Mouse (Mus musculus) urinary bladder, adult 2 months (tissue): Measurements from ENCODE around the gene Ppp1r36. TPM values are rescaled to one million over a fixed set of nuclear protein-coding genes. Genes with fewer than 3 reads are reported as not detected.
"Not testable (repeated sequence)": the region's sequence is repeated elsewhere in the genome, so short reads cannot be mapped to it uniquely, and the experiment has no call there.

ENCODE experiments used
- DNase-seq: peaks from one replicate; pipeline ENCODE4 v3.0.0; 2022; ENCODE audit warnings: low spot score
- polyA plus RNA-seq: library from polyadenylated mRNA; depleted of rRNA; stranded (reverse); fragments of >200 nt; gene quantifications from 2 replicates; pipeline ENCODE4 v1.2.3, GENCODE M21; 2012

Ppp1r36 gene
- polyA plus RNA-seq, 1 experiment = 11.8 TPM

DNA sequence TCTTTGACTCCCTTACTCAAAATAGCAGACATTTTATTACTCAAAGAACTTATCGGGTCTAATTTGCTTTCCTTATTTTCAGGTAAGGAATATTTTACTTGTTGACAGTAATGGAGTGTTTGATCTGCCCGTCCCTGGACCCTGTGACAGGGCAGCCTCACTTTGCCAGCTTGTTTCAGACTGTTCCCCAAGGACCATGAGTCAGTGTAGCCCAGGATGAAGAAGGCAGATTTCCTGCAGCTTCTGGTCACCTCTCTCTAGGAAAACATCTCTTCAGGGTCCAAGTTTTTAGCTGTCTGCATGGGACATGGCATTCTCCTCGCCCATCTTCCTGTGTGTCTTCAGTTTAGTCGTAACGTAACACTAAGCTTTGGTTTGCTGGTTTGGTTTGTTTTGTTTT is 20.1 kb upstream of the Ppp1r36 start:
- DNase-seq = no peak

DNA sequence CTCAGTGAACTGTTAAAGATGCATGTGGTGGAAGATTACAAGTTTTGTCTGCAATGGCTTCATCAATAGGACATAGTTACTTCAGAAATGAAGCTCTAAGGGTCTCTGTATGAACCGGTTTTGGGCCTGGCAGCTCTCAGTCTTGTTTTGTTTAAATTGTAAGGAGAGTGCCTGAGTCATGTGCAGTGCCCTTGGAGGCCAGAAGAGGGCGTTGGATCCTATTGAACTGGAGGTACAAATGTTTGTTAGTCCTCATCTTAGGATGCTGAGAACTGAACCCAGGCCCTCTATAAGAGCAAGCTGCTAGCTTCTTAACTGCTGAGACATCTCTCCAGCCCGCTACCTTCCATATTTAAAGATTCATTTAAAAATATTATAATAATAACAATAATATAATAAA is 15.7 kb upstream of the Ppp1r36 start:
- no peak for DNase-seq

DNA sequence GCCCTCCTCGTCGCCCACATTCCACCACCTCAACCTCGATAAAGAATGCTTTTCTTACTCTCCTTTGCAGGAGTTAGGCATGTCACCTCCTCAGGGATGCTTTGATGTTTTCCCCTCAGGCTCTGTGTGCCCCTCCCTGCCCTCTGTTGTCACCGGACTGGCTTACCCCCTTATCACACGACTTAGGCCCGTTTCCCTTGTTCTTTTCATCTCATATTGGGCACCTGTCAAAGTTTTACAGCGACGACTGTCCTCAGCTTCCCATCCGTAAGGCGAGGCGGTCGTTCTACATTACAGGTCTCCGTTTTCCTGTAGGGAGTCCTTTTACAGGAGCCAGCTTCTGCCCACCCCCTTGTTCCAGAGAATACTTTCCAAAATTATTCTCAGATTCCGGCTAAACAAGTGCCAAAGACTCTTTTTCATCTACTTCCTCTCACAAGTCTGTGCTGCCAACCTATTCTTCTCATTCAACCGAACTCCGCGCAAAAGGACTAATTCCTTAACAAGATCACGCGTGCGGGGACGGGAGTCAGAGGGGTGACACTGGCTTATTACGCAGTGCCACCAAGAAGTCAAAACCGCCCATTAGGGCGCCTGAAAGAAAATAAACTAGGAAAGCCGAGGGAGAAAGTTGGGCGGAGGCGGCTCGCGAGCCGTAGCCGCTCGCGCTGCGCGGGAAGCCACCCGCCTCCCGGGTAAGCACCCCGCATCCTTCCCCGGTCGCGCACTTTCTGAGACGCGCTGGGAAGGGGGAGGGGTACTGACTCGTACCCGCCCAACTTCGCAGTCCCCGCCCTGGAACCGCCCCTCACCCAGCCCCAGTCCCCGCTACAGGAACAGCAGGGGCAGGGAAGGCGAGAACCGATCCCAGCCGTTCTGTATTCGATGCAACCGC is 14.1 kb upstream of the Ppp1r36 start:
- no peak for DNase-seq

DNA sequence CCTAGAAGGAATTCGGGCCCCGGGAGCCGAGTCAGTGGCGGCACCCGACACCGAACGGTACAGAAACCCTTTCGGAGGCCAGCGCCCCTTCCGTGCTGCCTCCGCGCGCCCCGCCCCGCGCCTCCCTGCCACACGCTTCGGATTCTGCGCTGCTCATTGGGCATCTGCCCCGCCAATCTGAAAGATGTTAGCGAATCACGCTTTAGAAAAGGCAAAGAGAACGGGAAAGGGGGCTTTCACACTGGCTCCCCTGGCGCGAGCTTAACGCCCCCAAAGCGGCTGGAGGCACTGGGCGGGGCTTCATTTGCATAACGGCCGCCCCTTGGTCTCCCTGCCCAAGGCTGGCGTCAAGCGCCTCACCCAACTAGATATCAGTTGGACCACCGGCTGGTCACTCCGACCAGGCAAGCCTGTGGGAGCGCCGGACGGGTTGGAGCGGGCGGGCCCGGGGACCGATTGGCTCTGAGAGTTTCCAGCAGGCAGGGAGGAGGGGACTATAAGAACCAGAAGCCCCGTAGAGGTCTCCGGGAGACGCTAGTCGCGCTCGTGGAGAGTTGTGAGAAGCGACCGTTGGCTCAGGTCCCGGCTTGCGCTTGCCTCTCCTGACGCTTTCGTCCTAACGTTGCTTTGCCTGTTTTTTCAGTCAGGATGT is 13.3 kb upstream of the Ppp1r36 start, which contains the start of gene Hspa2:
Hspa2 (plus strand) TSS at position 291 of the 652 bp plus-strand sequence.
- DNase-seq = peak; percentile 100

DNA sequence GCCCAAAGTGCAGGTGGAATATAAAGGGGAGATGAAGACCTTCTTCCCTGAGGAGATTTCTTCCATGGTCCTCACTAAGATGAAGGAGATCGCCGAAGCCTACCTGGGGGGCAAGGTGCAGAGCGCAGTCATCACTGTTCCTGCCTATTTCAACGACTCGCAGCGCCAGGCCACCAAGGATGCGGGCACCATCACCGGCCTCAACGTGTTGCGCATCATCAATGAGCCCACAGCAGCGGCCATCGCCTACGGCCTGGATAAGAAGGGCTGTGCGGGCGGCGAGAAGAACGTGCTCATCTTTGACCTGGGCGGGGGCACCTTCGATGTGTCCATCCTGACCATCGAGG is 12.5 kb upstream of the Ppp1r36 start:
- peak; percentile 40 for DNase-seq

DNA sequence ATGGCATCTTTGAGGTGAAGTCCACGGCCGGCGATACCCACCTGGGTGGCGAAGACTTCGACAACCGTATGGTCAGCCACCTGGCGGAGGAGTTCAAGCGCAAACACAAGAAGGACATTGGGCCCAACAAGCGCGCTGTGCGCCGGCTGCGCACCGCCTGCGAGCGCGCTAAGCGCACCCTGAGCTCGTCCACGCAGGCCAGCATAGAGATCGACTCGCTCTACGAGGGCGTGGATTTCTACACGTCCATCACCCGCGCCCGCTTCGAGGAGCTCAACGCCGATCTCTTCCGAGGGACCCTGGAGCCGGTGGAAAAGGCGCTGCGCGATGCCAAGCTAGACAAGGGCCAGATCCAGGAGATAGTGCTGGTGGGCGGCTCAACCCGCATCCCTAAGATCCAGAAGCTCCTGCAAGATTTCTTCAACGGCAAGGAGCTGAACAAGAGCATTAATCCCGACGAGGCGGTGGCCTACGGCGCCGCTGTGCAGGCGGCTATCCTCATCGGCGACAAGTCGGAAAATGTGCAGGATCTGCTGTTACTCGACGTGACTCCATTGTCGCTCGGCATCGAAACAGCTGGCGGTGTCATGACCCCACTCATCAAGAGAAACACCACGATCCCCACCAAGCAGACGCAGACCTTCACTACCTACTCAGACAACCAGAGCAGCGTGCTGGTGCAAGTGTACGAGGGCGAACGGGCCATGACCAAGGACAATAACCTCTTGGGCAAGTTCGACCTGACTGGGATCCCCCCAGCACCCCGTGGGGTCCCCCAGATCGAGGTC is 12.0 kb upstream of the Ppp1r36 start:
- peak; percentile 41 for DNase-seq

DNA sequence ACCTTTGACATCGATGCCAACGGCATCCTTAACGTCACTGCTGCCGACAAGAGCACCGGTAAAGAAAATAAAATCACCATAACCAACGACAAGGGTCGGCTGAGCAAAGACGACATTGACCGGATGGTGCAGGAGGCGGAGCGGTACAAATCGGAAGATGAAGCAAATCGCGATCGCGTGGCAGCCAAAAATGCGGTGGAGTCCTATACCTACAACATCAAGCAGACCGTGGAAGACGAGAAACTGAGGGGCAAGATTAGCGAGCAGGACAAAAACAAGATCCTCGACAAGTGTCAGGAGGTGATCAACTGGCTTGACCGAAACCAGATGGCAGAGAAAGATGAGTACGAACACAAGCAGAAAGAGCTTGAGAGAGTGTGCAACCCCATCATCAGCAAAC is 11.4 kb upstream of the Ppp1r36 start:
- no peak for DNase-seq

DNA sequence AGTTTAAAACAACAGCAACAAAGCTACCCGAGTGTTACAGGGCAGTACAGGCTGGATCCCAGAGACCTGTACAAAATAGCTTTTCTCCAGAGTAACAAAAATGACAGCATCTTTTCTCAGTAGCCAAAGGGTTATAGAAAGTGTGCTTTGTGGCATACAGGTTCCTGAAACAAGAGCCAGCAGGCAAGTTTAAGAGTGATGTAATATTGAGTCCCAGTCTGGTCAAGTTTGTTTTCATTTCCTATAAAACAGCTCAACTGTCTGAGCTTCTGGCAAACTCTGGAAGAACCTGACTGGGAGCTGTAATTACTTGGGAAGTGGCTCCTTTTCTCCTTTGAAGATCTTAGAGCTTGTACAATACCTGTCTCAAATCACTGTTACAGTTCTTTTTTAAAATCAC is 10.2 kb upstream of the Ppp1r36 start:
- DNase-seq = no peak

DNA sequence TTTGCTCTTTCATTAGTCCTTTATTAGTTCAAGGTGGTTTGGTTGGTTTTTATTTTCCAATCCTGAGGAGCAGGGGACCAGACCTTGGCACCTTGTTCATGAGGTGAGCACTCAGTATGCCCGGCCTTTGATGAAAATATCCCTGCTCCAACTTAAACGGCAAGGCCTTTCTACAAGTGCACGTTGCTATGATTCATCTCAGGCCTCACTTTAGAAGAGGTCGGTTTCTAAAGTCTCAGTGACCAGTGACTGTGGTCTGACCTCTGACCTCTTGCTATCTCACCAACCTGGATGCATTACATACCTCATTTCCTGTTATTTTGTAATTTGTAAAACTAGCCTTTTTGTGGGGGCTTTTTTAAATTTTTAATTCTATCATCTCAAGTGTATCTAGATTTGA is 8.2 kb upstream of the Ppp1r36 start:
- DNase-seq = no peak

DNA sequence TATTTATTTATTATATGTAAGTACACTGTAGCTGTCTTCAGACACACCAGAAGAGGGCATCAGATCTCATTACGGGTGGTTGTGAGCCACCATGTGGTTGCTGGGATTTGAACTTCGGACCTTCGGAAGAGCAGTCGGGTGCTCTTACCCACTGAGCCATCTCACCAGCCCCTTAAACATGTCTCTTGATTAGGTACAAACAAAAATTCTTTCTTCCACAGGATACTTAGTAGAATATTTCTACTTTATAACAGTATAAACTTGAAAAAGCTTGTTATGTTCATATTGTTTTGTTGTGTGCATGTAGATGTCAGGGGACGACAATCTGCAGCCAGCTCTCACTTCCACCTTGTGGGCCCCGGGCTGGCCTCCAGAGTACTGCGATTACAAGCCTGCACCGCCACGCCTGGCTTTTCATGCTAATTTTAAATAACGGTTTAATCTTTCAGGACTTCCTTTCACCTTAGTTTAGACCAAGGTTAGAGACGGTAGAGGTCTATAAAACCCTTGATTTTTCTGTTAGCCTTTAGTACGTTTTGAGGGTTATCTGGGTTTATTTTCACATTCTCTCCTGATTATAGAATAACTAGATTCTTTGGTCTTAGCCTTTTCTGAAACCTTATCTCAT is 1.8 kb upstream of the Ppp1r36 start:
- no peak for DNase-seq

DNA sequence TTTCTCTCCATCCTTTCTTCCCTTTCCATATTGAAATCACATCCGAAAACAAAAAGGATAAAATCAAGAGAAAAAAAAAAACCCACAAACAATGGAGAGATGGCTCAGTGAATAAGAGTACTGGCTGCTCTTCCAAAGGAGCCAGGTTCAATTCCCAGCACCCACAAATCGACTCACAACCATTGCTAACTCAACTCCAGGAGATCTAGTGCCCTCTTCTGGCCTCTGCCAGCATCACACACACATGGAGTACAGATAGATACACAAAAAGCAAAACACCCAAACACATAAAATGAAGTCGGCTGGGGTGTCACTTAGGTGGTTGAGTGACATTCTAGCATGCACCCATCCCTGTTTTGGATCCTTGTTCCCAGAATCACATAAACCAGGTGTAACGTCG is 1.0 kb downstream of the Ppp1r36 start:
- no peak for DNase-seq

DNA sequence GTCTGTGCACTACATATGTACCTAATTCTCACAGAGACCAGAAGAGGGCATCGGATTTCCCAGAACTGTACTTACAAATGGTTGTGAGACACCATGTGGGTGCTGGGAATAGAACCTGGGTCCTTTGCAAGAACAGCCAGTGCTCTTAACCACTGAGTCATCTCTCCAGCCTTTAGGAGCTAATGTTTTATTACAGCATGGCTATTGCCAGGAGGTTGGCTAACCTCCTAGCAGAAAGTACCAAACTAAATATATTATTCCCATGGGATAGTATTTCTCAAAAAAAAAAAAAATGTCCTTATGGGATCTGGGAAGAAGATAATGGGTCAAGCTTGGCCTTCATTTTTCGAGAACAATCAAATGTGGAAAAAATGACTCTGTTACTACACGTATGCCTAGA is 7.9 kb downstream of the Ppp1r36 start:
- DNase-seq = no peak

DNA sequence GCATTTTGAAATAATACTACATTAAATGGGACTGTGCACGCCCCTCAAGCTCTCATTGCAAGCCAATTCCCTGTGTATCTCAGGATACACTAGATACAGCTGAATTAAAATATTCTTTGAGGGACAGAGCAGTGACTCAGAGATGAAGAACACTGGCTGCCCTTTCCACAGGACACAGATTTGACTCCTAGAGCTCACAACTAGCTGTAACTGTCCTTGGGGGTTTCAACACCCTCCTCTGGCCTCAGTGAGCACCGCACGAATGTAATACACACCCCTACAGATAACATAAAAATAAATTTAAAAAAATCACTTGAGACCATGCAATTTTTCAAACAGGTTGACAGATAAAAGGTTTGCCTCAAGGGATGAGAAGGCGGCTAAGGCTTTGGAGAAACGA is 10.2 kb downstream of the Ppp1r36 start:
- DNase-seq = no peak

DNA sequence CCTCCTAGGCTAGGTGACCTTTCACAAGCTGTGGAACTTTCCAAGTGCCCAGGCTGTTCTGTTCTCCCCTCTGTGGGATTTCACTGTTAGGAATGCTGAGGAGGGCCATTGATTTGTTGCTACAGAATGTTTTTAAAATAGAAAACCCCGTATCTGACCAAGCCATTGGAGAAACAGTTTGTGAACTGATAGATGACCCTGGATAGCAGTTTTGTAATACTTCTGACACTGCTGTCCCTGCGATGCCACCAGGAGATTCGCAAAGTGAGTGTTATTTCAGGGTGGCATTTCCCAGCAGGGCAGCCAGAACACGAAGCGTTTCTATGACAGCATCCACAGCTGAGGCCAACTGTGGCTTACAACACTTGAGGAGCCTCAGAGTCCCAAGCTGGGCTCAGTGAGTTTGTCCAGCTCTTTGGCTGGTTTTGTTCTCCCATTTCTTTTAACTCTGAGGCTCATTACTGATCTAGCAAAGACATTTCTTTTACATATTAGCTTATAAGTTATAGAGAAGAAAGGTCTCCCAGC is 13.6 kb downstream of the Ppp1r36 start:
- no peak for DNase-seq

DNA sequence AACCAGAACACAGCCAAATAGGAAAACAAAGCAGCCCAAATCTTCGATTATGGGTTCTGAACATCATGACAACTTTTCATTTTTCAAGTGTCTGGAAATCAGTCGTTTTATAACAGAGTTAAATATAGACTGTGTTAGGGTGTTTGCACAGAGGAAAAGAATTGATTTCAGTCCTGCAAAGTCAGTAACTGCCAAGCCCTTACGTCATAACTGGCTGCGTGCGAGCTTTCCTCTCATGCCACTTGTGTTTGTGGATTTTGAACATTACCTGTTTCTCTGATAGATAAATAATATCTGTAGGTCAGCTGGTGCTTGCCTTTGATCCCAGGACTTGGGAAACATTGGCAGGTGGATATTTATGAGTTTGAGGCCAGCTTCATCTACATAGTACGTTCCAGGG is 14.1 kb downstream of the Ppp1r36 start:
- DNase-seq = no peak

DNA sequence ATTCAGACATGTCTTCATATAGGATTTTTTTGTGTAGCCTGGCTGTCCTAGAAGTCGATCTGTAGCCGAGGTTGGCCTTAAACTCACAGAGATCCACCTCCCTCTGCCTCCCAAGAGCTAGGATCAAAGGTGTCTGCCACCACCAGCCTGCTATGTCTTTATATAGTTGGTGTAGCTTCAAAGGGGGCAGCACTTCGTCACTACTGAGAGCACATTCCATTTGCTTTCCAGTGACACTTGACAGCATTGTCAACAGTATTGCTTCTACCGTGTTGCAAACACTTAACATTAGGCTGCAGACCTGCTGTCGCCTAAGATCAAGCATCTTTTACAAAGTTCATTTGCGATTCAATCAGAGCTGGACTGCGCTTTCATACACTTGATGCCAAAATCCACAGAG is 16.8 kb downstream of the Ppp1r36 start:
- DNase-seq = no peak

DNA sequence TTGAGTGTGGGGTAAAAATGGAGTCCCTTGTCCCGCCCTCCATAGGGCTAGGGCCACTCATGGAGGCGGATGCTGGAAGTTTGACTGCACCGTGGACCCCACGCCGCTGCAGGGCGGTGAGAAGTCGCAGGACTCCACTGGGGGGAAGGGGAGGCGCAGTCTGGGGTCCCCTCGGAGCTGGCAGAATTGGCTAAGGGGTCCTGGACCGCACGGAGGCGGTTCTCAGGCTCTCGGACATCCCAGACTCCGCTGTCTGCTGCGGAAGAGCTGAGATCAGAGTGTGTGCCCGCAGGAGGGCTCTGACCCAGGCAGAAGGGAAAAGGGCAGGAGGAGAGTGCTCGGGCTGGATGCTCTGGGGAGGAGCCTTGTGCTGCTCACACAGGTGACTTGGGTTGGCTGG is 17.7 kb downstream of the Ppp1r36 start:
- DNase-seq = no peak

DNA sequence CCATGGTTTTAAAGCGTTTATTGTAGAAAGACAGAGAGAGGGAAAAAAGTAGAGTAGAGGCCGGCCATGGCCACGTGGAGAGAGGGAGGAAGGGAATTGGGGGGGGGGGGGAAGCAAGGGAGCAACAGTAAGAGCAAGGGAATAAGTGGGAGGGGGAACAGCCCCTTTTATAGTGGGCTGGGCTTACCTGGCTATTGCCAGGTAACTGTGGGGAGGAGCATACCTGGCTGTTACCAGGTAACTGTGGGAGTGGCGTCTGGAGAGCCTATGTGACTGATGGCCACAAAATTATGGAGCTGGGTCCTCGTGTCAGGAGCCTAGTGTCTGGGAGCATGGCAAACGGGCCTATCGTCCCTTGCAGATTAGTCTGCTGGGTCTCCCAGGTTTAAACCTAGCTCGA is 18.2 kb downstream of the Ppp1r36 start:
- no peak for DNase-seq

DNA sequence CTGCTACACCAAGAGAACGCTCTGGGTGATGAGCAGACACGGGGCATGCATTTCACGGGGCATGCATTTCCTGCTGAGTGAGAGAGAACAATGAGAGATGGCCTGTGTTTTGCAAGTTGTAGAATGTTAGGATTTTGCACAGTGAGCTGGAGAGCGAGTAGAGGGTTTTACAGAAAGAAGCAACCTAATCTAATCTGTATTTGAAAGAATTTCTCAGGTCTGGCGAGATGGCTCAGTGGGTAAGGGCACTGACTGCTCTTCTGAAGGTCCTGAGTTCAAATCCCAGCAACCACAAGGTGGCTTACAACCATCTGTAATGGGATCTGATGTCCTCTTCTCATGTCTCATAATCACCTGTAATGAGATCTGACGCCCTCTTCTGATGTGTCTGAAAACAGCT is 26.1 kb downstream of the Ppp1r36 start:
- DNase-seq = not testable (repeated sequence)

DNA sequence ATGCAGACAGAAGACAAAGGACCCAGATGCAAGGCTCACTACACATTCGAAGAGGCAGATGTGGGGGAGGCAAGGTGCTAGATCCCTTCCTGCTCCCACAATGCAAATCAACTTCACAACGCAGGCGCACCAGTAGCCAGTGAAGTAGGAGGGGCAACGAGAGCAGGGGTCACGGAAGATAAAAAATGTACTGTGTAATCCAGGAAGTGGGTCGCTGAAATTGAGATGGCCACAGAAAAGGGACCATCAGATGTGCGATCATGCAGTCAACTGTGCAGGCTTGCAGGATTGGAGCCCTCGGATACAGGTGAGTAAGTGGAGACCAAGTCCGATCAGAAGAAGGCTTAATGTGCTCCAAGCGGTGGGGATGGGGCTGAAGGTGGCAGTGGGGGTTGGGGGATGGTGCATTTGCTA is 27.0 kb downstream of the Ppp1r36 start:
- DNase-seq = no peak

DNA sequence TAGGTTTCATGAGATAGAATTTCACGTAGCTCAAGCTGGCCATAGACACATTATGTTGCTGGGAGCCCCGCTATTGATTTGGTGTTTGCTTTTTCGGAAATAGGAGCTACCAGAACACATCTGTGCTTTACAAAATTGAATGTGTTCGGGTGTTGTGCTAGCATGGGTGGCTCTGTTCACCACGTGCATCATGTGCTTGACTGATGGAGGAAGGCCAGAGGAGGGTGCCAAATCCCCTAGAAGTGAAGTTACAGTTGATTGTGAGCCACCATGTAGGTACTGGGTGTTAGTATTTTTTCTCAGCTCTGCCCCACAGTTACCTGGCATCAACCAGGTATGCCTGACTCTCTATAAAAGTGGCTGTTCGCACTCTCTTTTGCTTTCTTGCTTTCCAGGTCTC is 27.5 kb downstream of the Ppp1r36 start:
- DNase-seq = no peak

DNA sequence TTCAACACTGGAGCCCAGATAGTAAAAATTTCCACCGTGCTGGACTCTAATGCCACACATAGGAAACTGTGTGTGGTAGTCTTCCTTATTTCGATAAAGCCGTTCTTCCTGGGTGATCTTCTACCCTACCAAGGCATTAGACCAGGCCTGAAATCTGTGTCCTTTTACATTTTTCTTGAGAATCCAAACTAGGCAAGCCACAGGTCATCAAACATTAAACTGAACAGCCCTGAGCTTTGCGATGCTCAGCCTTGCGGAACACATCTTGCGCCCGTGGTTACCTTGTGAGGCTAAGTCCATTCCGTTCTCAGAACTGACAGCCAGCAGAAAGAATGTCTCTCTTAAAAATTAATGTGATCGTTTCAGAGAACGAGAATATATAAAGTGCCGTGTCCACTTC is 28.9 kb downstream of the Ppp1r36 start:
- DNase-seq = no peak
